Mouse (Mus musculus): ENCODE results near the gene Maco1. TPM values are rescaled to one million over a fixed set of nuclear protein-coding genes. Genes with fewer than 3 reads are reported as not detected.
"Not testable (repeated sequence)": the region's sequence is repeated elsewhere in the genome, so short reads cannot be mapped to it uniquely, and the experiment has no call there.

Maco1 gene
- polyA plus RNA-seq, 1 experiment, result not detected

- Histone ChIP-seq H3K4me1 (ENCODE audit: control insufficient read depth, insufficient read depth, low read length) (peaks cover 9% of the 10 kb centered on the region), H3K27ac (ENCODE audit: insufficient read depth, low read depth, low read length) (peak overlapping the region; percentile 94), H3K4me3 (ENCODE audit: insufficient read depth, low read depth, low read length) (peak overlapping the region; percentile 65)
- 1% methylated on average over 91 of the region's 91 CpGs for WGBS
- no peak for TF ChIP-seq CTCF (IDR thresholded peaks at IDR 0.05; ENCODE audit: insufficient read depth, low read depth, low read length)
- peak; percentile 90 for TF ChIP-seq POLR2A (IDR thresholded peaks at IDR 0.05; ENCODE audit: insufficient read depth, low read depth, low read length)
Measured at GRCm38 (mm10) chr4:134853637-134854485, 716 bp upstream of the Maco1 start.

DNA sequence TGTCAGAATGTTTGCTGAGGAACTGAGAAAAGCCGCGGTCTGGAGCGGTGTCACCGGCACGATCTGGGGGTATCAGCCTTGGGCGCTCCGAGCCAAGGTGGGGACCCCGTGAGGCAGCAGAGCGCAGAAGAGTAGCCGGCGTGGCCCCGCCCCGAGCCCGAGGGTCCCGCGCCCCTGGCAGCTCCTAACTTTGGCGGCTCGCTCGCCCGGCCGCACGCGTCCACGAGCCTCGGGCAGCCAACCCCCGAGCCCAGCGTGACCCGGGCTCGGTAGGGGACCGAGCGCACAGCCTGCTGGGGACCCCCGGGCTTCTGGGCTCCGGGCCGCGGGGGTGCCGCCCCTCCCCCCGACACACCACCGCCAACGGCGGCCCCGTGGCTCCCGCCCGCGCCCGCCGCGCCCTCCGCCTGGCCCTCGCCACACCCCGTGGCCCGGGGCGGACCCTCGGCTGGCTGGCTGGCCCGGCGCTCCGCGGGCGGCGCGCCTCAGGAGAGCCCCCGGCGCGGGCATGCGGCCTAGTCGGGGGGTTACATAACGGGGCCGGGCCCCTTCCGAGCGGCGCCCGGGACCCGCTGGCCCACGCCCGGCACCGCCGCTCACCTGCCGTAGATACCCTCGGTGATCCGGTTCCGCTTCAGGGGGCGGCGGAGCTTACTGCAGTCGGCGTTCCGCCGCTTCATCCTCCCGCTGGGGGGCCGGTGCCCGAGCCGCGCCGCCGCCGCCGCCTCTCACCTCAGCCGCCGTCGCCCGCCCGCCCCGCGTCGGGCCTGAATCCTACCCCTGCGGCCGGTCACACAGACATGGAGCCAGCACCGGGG lies 498 bp downstream of the Maco1 start:
- 0 out of 2 replicates have a peak, but pooled peaks have one; percentile 26 for TF ChIP-seq POLR2A (IDR thresholded peaks at IDR 0.05; ENCODE audit: insufficient read depth, low read depth, low read length)
- TF ChIP-seq CTCF (IDR thresholded peaks at IDR 0.05; ENCODE audit: insufficient read depth, low read depth, low read length), result 0 out of 2 replicates have a peak, but pooled peaks have one; percentile 19
- 0% methylated on average over 91 of the region's 106 CpGs for WGBS
- peaks cover 11% of the 10 kb centered on the region for H3K4me1 ChIP-seq (ENCODE audit: control insufficient read depth, insufficient read depth, low read length)
- peak overlapping the region; percentile 85 for H3K27ac ChIP-seq (ENCODE audit: insufficient read depth, low read depth, low read length)
- peak overlapping the region; percentile 71 for H3K4me3 ChIP-seq (ENCODE audit: insufficient read depth, low read depth, low read length)

DNA sequence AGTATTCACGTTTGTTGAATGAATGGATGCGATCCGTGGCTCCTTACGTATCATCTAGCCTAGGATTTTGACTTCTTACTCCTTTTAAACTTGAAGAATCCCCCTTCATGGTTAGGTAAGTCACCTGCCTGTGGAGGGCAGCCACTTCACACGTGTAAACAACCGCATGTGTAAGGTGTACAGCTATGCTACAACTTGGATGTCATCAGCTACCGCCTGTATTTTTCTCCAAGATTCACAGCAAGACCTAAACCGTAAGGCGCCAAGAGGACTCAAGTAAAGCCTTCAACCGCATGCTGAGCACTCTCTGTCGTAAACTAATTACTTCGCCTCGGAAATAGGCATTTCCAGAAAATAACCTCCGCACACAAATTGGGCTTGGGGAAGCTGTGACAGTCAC lies 1.3 kb downstream of the Maco1 start:
- TF ChIP-seq CTCF (IDR thresholded peaks at IDR 0.05; ENCODE audit: insufficient read depth, low read depth, low read length) (no peak), POLR2A (IDR thresholded peaks at IDR 0.05; ENCODE audit: insufficient read depth, low read depth, low read length) (no peak)
- peak overlapping the region; percentile 71 for H3K4me3 ChIP-seq (ENCODE audit: insufficient read depth, low read depth, low read length)
- 0 out of 2 replicates have a peak overlapping the region, but pooled peaks have one; percentile 11 for H3K27ac ChIP-seq (ENCODE audit: insufficient read depth, low read depth, low read length)
- peaks cover 11% of the 10 kb centered on the region for H3K4me1 ChIP-seq (ENCODE audit: control insufficient read depth, insufficient read depth, low read length)
- WGBS, result 4% methylated on average over 14 of the region's 14 CpGs

DNA sequence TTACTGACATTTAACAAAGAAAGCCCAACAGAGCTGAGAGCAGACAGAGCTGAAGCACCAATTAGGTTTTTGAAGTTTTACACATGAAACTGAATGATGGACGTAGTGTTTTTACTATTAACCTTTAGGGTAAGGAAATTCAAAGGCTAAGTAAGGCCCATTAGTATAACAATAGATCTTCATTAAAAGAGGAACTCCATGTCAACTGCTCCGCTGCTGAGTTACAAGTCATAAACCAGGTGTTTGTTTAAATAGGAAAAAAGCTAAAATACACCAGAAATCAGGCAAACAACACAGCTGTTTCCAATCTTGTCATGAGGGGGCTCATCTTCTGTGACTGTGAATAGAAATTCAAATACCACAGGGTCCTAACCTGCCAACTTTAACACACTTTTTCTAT lies 1.9 kb downstream of the Maco1 start:
- Histone ChIP-seq H3K4me3 (ENCODE audit: insufficient read depth, low read depth, low read length) (no peak overlapping the region), H3K4me1 (ENCODE audit: control insufficient read depth, insufficient read depth, low read length) (peaks cover 8% of the 10 kb centered on the region), H3K27ac (ENCODE audit: insufficient read depth, low read depth, low read length) (no peak overlapping the region)
- TF ChIP-seq CTCF (IDR thresholded peaks at IDR 0.05; ENCODE audit: insufficient read depth, low read depth, low read length), result no peak
- no peak for TF ChIP-seq POLR2A (IDR thresholded peaks at IDR 0.05; ENCODE audit: insufficient read depth, low read depth, low read length)
- WGBS, result 32% methylated on average over 2 of the region's 2 CpGs

GRCm38 (mm10) chr4:134850551-134850950 lies 2.6 kb downstream of the Maco1 start:
- Histone ChIP-seq H3K4me1 (ENCODE audit: control insufficient read depth, insufficient read depth, low read length) (peaks cover 7% of the 10 kb centered on the region), H3K4me3 (ENCODE audit: insufficient read depth, low read depth, low read length) (no peak overlapping the region), H3K27ac (ENCODE audit: insufficient read depth, low read depth, low read length) (no peak overlapping the region)
- 39% methylated on average over 4 of the region's 4 CpGs for WGBS
- no peak for TF ChIP-seq POLR2A (IDR thresholded peaks at IDR 0.05; ENCODE audit: insufficient read depth, low read depth, low read length)
- no peak for TF ChIP-seq CTCF (IDR thresholded peaks at IDR 0.05; ENCODE audit: insufficient read depth, low read depth, low read length)

DNA sequence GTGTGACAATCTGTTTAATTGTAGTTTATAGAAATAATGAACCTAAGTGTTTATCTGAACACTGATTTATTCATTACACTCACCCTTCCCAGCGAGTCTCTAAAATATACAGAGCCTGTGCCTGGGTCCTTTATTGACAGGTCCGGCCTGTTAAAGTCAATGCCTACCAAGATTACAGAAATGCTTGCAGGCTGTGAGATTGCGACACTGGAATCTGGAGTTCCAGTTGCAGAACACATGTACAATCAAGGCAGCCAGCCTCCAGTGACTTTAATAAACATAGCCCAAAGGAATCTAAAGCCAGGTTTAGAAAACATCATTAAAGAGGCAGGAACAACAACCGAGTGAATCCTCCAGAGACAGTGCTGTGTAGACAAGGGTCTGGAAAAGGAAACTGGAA lies 5.6 kb downstream of the Maco1 start:
- Histone ChIP-seq H3K27ac (ENCODE audit: insufficient read depth, low read depth, low read length) (no peak overlapping the region), H3K4me3 (ENCODE audit: insufficient read depth, low read depth, low read length) (no peak overlapping the region), H3K4me1 (ENCODE audit: control insufficient read depth, insufficient read depth, low read length) (peaks cover 4% of the 10 kb centered on the region; the same call in 1 of the 2 replicates)
- TF ChIP-seq POLR2A (IDR thresholded peaks at IDR 0.05; ENCODE audit: insufficient read depth, low read depth, low read length) (no peak), CTCF (IDR thresholded peaks at IDR 0.05; ENCODE audit: insufficient read depth, low read depth, low read length) (no peak)
- WGBS, result 48% methylated on average over 4 of the region's 4 CpGs

DNA sequence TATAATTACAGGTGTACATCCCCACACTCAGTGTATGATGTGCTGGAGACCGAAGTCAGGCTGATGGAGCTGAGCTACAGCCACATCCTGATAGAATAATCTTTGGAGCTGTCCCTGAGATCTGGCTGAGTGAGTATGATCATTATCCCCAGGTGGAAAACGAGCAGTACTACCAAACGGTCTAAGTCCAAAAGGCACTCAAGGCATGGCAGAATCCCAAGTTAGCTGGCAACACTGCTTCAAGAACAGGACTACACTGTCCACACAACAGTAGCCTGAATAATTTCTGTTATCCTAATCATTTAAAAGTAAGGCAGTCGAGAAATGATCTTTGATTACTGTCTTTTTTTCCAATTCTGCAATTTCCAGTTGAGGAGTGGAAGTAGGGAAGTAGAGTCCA lies 9.6 kb downstream of the Maco1 start:
- TF ChIP-seq POLR2A (IDR thresholded peaks at IDR 0.05; ENCODE audit: insufficient read depth, low read depth, low read length) (no peak), CTCF (IDR thresholded peaks at IDR 0.05; ENCODE audit: insufficient read depth, low read depth, low read length) (no peak)
- Histone ChIP-seq H3K4me1 (ENCODE audit: control insufficient read depth, insufficient read depth, low read length) (peaks cover 7% of the 10 kb centered on the region), H3K4me3 (ENCODE audit: insufficient read depth, low read depth, low read length) (no peak overlapping the region), H3K27ac (ENCODE audit: insufficient read depth, low read depth, low read length) (no peak overlapping the region)
- 56% methylated on average over 4 of the region's 4 CpGs for WGBS

DNA sequence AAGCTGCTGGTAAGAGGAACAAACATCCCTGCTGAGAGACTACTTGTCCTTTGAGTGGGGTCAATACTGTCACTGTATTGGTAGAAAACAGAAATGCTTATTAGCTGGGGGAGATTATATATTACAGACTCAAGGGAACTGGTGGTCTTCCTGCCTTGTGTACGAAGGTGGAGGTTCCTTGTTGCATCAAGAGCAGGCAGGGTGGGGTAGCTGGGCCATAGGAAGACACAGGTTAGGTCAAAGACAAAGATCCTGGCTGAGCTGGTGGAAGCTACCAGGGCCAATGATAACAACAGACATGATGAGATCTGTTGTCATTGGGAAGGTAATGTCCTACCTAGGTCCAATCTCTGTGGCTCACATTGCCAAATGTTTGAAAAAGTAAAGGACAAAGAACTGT lies 12.9 kb downstream of the Maco1 start:
- H3K4me1 ChIP-seq (ENCODE audit: control insufficient read depth, insufficient read depth, low read length), result peaks cover 5% of the 10 kb centered on the region
- no peak overlapping the region for H3K27ac ChIP-seq (ENCODE audit: insufficient read depth, low read depth, low read length)
- no peak for TF ChIP-seq CTCF (IDR thresholded peaks at IDR 0.05; ENCODE audit: insufficient read depth, low read depth, low read length)
- TF ChIP-seq POLR2A (IDR thresholded peaks at IDR 0.05; ENCODE audit: insufficient read depth, low read depth, low read length), result no peak
- WGBS, result 79% methylated on average over 1 of the region's 1 CpGs
- no peak overlapping the region for H3K4me3 ChIP-seq (ENCODE audit: insufficient read depth, low read depth, low read length)

- 83% methylated on average over 3 of the region's 3 CpGs for WGBS
- H3K27ac ChIP-seq (ENCODE audit: insufficient read depth, low read depth, low read length); H3K4me1 ChIP-seq (ENCODE audit: control insufficient read depth, insufficient read depth, low read length): not testable (repeated sequence)
Measured at GRCm38 (mm10) chr4:134838706-134839105, 14.4 kb downstream of the Maco1 start.

More at GRCm38 (mm10) chr4:134838706-134839105, 14.4 kb downstream of the Maco1 start:
- H3K4me3 ChIP-seq (ENCODE audit: insufficient read depth, low read depth, low read length), result not testable (repeated sequence)

Measured in olfactory bulb, adult 2 months (tissue).